Mouse (Mus musculus) CH12.LX (cell line): ENCODE measurements at regions not wholly inside any gene's neighbourhood (a gene's known extent, or its start where the extent isn't known, plus 50 kb on each side); places are given as distances from the start of the nearest gene placed in this dataset.

Experiments used
- DNase-seq: peaks from one replicate; pipeline ENCODE4 v3.0.0-alpha.2; 2013; ENCODE audit errors: extremely low read depth
- H3K27ac ChIP-seq: 2 replicates; pipeline ENCODE4 v1.5.1; 2012; ENCODE audit warnings: low read depth, mild to moderate bottlenecking, control low read depth, moderate library complexity; ENCODE audit not compliant: insufficient read depth
- H3K27me3 ChIP-seq: replicated peaks from 2 replicates; pipeline ENCODE3; 2012; ENCODE audit warnings: inconsistent platforms
- H3K36me3 ChIP-seq, 2 experiments: replicated peaks in 1 of 2; 2 replicates each; pipeline versions ENCODE3 to v1.6.1; 2012; ENCODE audit warnings: inconsistent platforms in 1 of 2, low read length in 1 of 2, mild to moderate bottlenecking in 1 of 2, mixed read lengths in 1 of 2, moderate library complexity in 1 of 2; ENCODE audit not compliant: control insufficient read depth in 1 of 2, insufficient read depth in 1 of 2
- H3K4me1 ChIP-seq, 2 experiments: 2 replicates each; pipeline ENCODE4 v1.6.1; 2012; ENCODE audit warnings: inconsistent platforms in 1 of 2, moderate library complexity in 1 of 2; ENCODE audit not compliant: insufficient read depth in 2 of 2, control insufficient read depth in 1 of 2
- H3K4me2 ChIP-seq: 2 replicates; pipeline ENCODE4 v1.6.1; 2012; ENCODE audit warnings: low read depth, mild to moderate bottlenecking, control low read depth; ENCODE audit not compliant: poor library complexity, insufficient read depth, severe bottlenecking
- H3K4me3 ChIP-seq, 3 experiments: fragments of 150-350 bp in 1 of 3; sonication (generic) in 1 of 3; replicated peaks in 1 of 3; 2 replicates each; pipeline versions ENCODE3 to v1.5.1; 2011 to 2012; ENCODE audit warnings: low read depth in 2 of 3, low read length in 2 of 3, mild to moderate bottlenecking in 2 of 3, moderate library complexity in 2 of 3, control low read depth in 1 of 3, improper control_type of control experiment in 1 of 3, inconsistent platforms in 1 of 3, mixed read lengths in 1 of 3; ENCODE audit not compliant: poor library complexity in 1 of 3
- H3K79me2 ChIP-seq: replicated peaks from 2 replicates; pipeline ENCODE4 v1.6.1; 2012; ENCODE audit warnings: mild to moderate bottlenecking, moderate library complexity; ENCODE audit not compliant: control insufficient read depth, poor library complexity, insufficient read depth, severe bottlenecking; ENCODE audit errors: extremely low read depth
- H3K9ac ChIP-seq: 2 replicates; pipeline ENCODE4 v1.6.1; 2012; ENCODE audit warnings: low read depth, mild to moderate bottlenecking, control low read depth, moderate library complexity; ENCODE audit not compliant: insufficient read depth
- H3K9me3 ChIP-seq: replicated peaks from 2 replicates; pipeline ENCODE3; 2012; ENCODE audit warnings: low read length, inconsistent platforms, mixed read lengths
- CHD1 ChIP-seq: IDR thresholded peaks from 2 replicates; pipeline ENCODE4 v1.6.1; 2012; ENCODE audit warnings: low read depth, low read length, improper control_type of control experiment, inconsistent platforms
- CHD2 ChIP-seq: IDR thresholded peaks from 2 replicates; pipeline ENCODE4 v1.6.1; 2011; ENCODE audit warnings: low read length, improper control_type of control experiment
- CTCF ChIP-seq, 2 experiments: IDR thresholded peaks in 1 of 2; conservative IDR thresholded peaks in 1 of 2; 2 replicates each; pipeline ENCODE4 v1.5.1; 2011 to 2012; ENCODE audit warnings: low read depth in 2 of 2, low read length in 2 of 2, improper control_type of control experiment in 1 of 2, inconsistent platforms in 1 of 2, mild to moderate bottlenecking in 1 of 2, moderate library complexity in 1 of 2
- E2F4 ChIP-seq: IDR thresholded peaks from 2 replicates; pipeline ENCODE4 v1.6.1; 2011; ENCODE audit warnings: low read depth, low read length, improper control_type of control experiment; ENCODE audit not compliant: insufficient replicate concordance
- ELF1 ChIP-seq: IDR thresholded peaks from 2 replicates; pipeline ENCODE4 v1.6.1; 2014; ENCODE audit warnings: low read depth, mild to moderate bottlenecking, inconsistent platforms, low read length, improper control_type of control experiment
- EP300 ChIP-seq: IDR thresholded peaks from 2 replicates; pipeline ENCODE4 v1.6.1; 2011; ENCODE audit warnings: low read length, improper control_type of control experiment
- HCFC1 ChIP-seq: IDR thresholded peaks from 2 replicates; pipeline ENCODE4 v1.6.1; 2012; ENCODE audit warnings: low read depth, mild to moderate bottlenecking, inconsistent platforms, low read length, improper control_type of control experiment
- IRF4 ChIP-seq: IDR thresholded peaks from 2 replicates; pipeline ENCODE4 v1.6.1; 2014; ENCODE audit warnings: low read depth, mild to moderate bottlenecking, inconsistent platforms, low read length, improper control_type of control experiment
- JUN ChIP-seq: IDR thresholded peaks from 2 replicates; pipeline ENCODE4 v1.6.1; 2011; ENCODE audit warnings: low read depth, mild to moderate bottlenecking, low read length, improper control_type of control experiment, moderate library complexity; ENCODE audit not compliant: insufficient read depth
- JUND ChIP-seq: conservative IDR thresholded peaks from 2 replicates; pipeline ENCODE4 v1.6.1; 2011; ENCODE audit warnings: low read depth, low read length, improper control_type of control experiment
- KAT2A ChIP-seq: IDR thresholded peaks from 2 replicates; pipeline ENCODE4 v1.6.1; 2012; ENCODE audit warnings: low read length, improper control_type of control experiment, inconsistent platforms; ENCODE audit not compliant: insufficient replicate concordance
- MAFK ChIP-seq: IDR thresholded peaks from 2 replicates; pipeline ENCODE4 v1.6.1; 2011; ENCODE audit warnings: low read length, improper control_type of control experiment; ENCODE audit not compliant: insufficient replicate concordance
- MAX ChIP-seq: IDR thresholded peaks from 2 replicates; pipeline ENCODE4 v1.6.1; 2011; ENCODE audit warnings: low read length, improper control_type of control experiment
- MAZ ChIP-seq: IDR thresholded peaks from 2 replicates; pipeline ENCODE4 v1.6.1; 2012; ENCODE audit warnings: low read depth, mild to moderate bottlenecking, inconsistent platforms, low read length, improper control_type of control experiment, moderate library complexity
- MEF2A ChIP-seq: IDR thresholded peaks from 2 replicates; pipeline ENCODE4 v1.6.1; 2014; ENCODE audit warnings: low read depth, mild to moderate bottlenecking, inconsistent platforms, low read length, improper control_type of control experiment, borderline replicate concordance
- MYC ChIP-seq: IDR thresholded peaks from 2 replicates; pipeline ENCODE4 v1.6.1; 2011; ENCODE audit warnings: low read depth, mild to moderate bottlenecking, improper control_type of control experiment, low read length
- NELFE ChIP-seq: IDR thresholded peaks from 2 replicates; pipeline ENCODE4 v1.6.1; 2011; ENCODE audit warnings: low read depth, low read length, improper control_type of control experiment
- NRF1 ChIP-seq: IDR thresholded peaks from 2 replicates; pipeline ENCODE4 v1.6.1; 2014; ENCODE audit warnings: low read depth, mild to moderate bottlenecking, inconsistent platforms, low read length, improper control_type of control experiment, moderate library complexity
- POLR2A ChIP-seq: IDR thresholded peaks from 2 replicates; pipeline ENCODE4 v1.6.1; 2011; ENCODE audit warnings: low read depth, mild to moderate bottlenecking, improper control_type of control experiment, low read length
- POLR2AphosphoS2 ChIP-seq: IDR thresholded peaks from 2 replicates; pipeline ENCODE4 v1.6.1; 2011; ENCODE audit warnings: low read depth, low read length, improper control_type of control experiment
- RAD21 ChIP-seq: IDR thresholded peaks from 2 replicates; pipeline ENCODE4 v1.6.1; 2011; ENCODE audit warnings: low read depth, mild to moderate bottlenecking, low read length, improper control_type of control experiment, moderate library complexity
- SIN3A ChIP-seq: IDR thresholded peaks from 2 replicates; pipeline ENCODE4 v1.6.1; 2012; ENCODE audit warnings: low read length, improper control_type of control experiment, inconsistent platforms
- TBP ChIP-seq: conservative IDR thresholded peaks from 2 replicates; pipeline ENCODE4 v1.6.1; 2011; ENCODE audit warnings: low read depth, low read length, improper control_type of control experiment
- TCF12 ChIP-seq: IDR thresholded peaks from 2 replicates; pipeline ENCODE4 v1.6.1; 2014; ENCODE audit warnings: low read depth, mild to moderate bottlenecking, inconsistent platforms, low read length, improper control_type of control experiment
- UBTF ChIP-seq: IDR thresholded peaks from 2 replicates; pipeline ENCODE4 v1.6.1; 2012; ENCODE audit warnings: low read depth, mild to moderate bottlenecking, inconsistent platforms, low read length, improper control_type of control experiment, moderate library complexity
- ZMIZ1 ChIP-seq: IDR thresholded peaks from 2 replicates; pipeline ENCODE4 v1.6.1; 2012; ENCODE audit warnings: low read depth, mild to moderate bottlenecking, inconsistent platforms, low read length, improper control_type of control experiment
- ZNF384 ChIP-seq: IDR thresholded peaks from 2 replicates; pipeline ENCODE4 v1.6.1; 2012; ENCODE audit warnings: low read depth, low read length, improper control_type of control experiment, inconsistent platforms
- dilution Hi-C: fragments of 300-500 bp; cut with MboI; formaldehyde crosslinking; loops from 2 replicates; pipeline ENCODE4 v1.14.3; 2020; ENCODE audit warnings: low sequenced_read_pairs; ENCODE audit not compliant: extremely low pct_unique_long_range_greater_than_20kb, extremely low pct_ligation_motif_present
- in situ Hi-C: fragments of 300-500 bp; cut with MboI; formaldehyde crosslinking; loops from 3 replicates; pipeline ENCODE4 v1.14.3; 2019; ENCODE audit warnings: low sequenced_read_pairs, low pct_ligation_motif_present, low pct_unique_long_range_greater_than_20kb, mixed read lengths

DNA sequence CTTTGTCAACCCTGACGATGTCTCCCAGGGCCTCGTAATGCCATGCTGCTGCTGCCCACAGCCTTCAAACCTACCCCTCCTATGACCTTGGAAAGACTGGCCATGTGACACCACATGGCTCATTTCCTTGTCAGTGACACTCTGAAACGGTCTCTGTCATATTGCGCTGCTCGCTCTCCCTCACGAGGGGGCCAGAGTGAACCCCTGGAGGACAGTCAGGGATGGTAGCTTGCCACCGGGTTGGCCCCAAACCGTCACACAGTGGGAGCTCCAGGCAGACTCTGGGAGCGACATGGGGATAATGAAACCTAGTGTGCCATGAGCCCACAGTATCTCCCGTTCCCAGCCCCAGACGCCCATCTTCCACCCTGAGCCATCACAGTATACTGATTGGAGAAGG is 188.8 kb downstream of the Bmp7 start:
- in situ Hi-C loops = no loop called here
- TF ChIP-seq HCFC1 (no peak), KAT2A (no peak), UBTF (no peak), MYC (no peak), ELF1 (no peak), NELFE (no peak), JUN (no peak), JUND (no peak), SIN3A (no peak), MAX (no peak), POLR2A (no peak), RAD21 (no peak), MAFK (no peak), NRF1 (no peak)
- TF ChIP-seq, all 38 proteins: peak for 0
- Histone ChIP-seq H3K4me3 (no peak overlapping the region), H3K4me1 (no peaks in the 10 kb centered on the region), H3K79me2 (no peaks in the 10 kb centered on the region), H3K9ac (no peak overlapping the region), H3K9me3 (peaks cover 3% of the 10 kb centered on the region), H3K36me3 (no peaks in the 10 kb centered on the region), H3K27me3 (peaks cover 35% of the 10 kb centered on the region), H3K4me2 (no peak overlapping the region), H3K27ac (no peak overlapping the region)
- no peak for DNase-seq
- dilution Hi-C loops = no loop called here

DNA sequence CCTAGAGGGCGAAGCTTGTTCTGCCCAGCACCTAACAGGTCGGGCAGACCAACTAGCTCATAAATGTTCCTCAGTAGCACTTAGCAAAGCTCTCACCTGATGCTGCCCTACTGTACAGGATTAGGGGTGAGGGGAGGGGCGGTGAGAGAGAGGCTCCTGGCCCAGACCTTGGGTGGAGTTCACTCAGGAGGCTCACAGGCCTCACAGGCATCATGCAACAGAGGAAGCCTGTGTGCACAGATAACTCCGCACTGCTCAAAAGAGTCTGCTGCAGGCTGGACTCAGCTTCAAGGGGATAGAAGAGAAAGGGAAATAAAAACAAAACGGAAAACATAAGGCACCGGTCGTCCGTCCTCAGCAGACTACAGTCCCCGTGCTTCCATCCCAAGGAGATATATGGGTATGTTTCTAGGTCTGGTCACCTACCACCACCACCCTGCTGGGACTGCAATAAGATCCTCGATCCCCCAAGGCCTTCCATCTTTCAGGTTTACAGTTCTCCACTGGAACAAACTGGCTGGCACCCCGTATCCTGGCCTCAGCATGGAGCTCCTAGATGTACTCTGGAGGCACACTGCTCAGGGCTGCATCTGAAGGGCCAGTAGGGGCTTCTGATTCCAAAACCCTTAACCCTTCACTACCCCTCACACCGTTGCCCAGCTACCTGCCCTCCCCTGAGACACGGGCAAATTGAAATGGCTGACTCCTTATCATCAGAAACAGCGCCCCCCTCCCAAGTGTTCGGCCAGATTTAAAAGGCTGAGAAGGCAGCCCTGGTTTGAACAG is 184.2 kb downstream of the Bmp7 start:
- Histone ChIP-seq H3K27me3 (peaks cover 79% of the 10 kb centered on the region), H3K4me1 (no peaks in the 10 kb centered on the region), H3K4me2 (no peak overlapping the region)
- TF ChIP-seq ZNF384 = no peak
- no peak for TF ChIP-seq RAD21
- no peak for TF ChIP-seq MEF2A
- TF ChIP-seq EP300 = no peak
- TF ChIP-seq JUN = no peak
- TF ChIP-seq POLR2AphosphoS2 = no peak
- no peak for TF ChIP-seq IRF4
- TF ChIP-seq CTCF (conservative IDR thresholded peaks at IDR 0.05 in 1 of 2, IDR thresholded peaks at IDR 0.05 in 1 of 2; ENCODE audit: low read depth in 2 of 2, low read length in 2 of 2) = no peak
- TF ChIP-seq TBP = no peak
- TF ChIP-seq CHD1 = no peak
- no peak for TF ChIP-seq TCF12
- TF ChIP-seq POLR2A = no peak
- TF ChIP-seq CHD2 = no peak
- no peak for TF ChIP-seq UBTF
- TF ChIP-seq E2F4 = no peak
- no peak for TF ChIP-seq MAZ
- no peak for TF ChIP-seq ZMIZ1
- TF ChIP-seq, all 38 proteins: peak for 0
- dilution Hi-C loops = no loop called here
- no peak overlapping the region for H3K4me3 ChIP-seq
- H3K9me3 ChIP-seq = peaks cover 3% of the 10 kb centered on the region
- DNase-seq = no peak
- no peak overlapping the region for H3K27ac ChIP-seq
- H3K79me2 ChIP-seq = no peaks in the 10 kb centered on the region
- no peak overlapping the region for H3K9ac ChIP-seq
- in situ Hi-C loops = no loop called here
- no peaks in the 10 kb centered on the region for H3K36me3 ChIP-seq
